Mouse (Mus musculus): ENCODE results near the gene Cdkl4. TPM values are rescaled to one million over a fixed set of nuclear protein-coding genes. Genes with fewer than 3 reads are reported as not detected.
A peak's percentile ranks its signal among the peaks of the same experiment; 100 is the strongest.

Cdkl4 gene
- total RNA-seq, 2 experiments from 2014 or later: not detected

GRCm38 (mm10) chr17:80492811-80493210 lies 84.8 kb downstream of the Cdkl4 start:
- 0 out of 2 replicates have a peak, but pooled peaks have one; percentile 37 for ATAC-seq (replicated peaks; ENCODE audit: low FRiP score, low TSS enrichment, poor library complexity, severe bottlenecking)

- ATAC-seq (replicated peaks; ENCODE audit: low FRiP score, low TSS enrichment, poor library complexity, severe bottlenecking): no peak
Measured at GRCm38 (mm10) chr17:80492274-80492673, 85.3 kb downstream of the Cdkl4 start.

- no peak for ATAC-seq (replicated peaks; ENCODE audit: low FRiP score, low TSS enrichment, poor library complexity, severe bottlenecking)
Measured at GRCm38 (mm10) chr17:80490166-80490565, 87.4 kb downstream of the Cdkl4 start.

DNA sequence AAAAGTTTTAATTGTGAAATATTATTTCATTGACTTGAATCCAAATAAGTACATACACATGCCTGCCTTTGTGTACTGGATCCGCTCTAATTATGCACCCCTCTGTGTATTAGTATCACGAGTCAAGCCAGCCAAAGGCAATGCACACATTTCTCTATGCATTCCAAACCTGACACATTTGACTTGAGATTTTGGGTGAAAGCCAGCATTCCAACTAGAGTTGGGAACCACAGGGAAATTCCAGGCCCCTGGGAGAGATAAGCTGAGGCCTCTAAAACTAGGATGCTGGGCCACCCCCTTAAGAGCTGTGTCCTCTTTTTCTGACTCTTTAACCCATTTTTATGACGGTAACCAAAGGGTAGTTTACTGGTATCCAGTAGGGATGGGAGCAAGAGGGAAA lies 88.7 kb downstream of the Cdkl4 start:
- ATAC-seq (replicated peaks; ENCODE audit: low FRiP score, low TSS enrichment, poor library complexity, severe bottlenecking): no peak

- no peak for ATAC-seq (replicated peaks; ENCODE audit: low FRiP score, low TSS enrichment, poor library complexity, severe bottlenecking)
Measured at GRCm38 (mm10) chr17:80485160-80485559, 92.5 kb downstream of the Cdkl4 start.

GRCm38 (mm10) chr17:80480855-80481224 lies 96.8 kb downstream of the Cdkl4 start:
- no peak for ATAC-seq (replicated peaks; ENCODE audit: low FRiP score, low TSS enrichment, poor library complexity, severe bottlenecking)

DNA sequence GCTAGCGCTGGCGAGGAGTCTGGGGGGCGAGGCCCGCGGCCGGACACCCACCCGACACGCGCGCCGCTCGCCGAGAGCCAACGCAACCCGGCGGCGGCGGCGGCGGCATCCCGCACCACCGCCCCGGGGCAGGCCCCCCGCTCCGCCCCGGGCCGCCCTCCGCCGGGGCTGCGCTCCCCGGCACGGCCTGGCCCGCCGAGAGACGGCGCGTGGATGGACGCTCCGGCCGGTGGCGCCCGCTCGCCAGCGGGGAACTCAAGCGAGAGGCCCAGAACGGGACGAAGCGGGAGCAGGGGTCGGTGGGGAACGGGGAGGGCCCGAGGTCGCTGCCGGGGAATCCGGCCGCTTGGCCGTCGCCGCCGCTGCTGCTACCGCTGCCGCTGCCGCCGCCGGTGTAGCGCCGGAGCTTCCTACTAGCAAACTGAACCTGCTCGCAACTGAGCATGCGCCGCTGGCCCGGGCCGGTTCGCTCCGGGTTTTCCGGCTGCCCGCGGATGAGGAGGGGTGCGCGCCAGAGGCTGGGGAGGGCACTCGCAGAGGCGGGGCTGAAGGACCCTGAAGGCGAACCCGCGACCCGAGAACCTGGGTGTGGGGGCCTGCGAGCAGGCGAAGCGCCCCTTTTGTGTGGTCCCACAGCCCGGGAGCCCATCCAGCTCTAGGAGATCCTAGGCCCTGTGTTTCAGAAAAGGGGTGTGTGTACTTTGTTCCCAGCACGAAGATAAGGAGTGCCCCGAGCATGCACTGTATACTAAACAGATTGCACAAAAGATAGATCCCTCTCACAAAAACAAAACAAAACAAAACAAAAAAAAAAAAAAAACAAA lies 97.4 kb downstream of the Cdkl4 start, which contains the start of gene Sos1:
TSS of gene Sos1 (minus strand) at position 423 of the 824 bp plus-strand sequence.
- ATAC-seq (replicated peaks; ENCODE audit: low FRiP score, low TSS enrichment, poor library complexity, severe bottlenecking): peak; percentile 46

- ATAC-seq (replicated peaks; ENCODE audit: low FRiP score, low TSS enrichment, poor library complexity, severe bottlenecking): peak; percentile 24
Measured at GRCm38 (mm10) chr17:80479295-80480030, 98.2 kb downstream of the Cdkl4 start.

- no peak for ATAC-seq (replicated peaks; ENCODE audit: low FRiP score, low TSS enrichment, poor library complexity, severe bottlenecking)
Measured at GRCm38 (mm10) chr17:80477679-80478078, 99.9 kb downstream of the Cdkl4 start.

- ATAC-seq (replicated peaks; ENCODE audit: low FRiP score, low TSS enrichment, poor library complexity, severe bottlenecking): peak; percentile 86
Measured at GRCm38 (mm10) chr17:80476496-80476895, 101.1 kb downstream of the Cdkl4 start.

Other genes with a start within 250 kb of the Cdkl4 start
- not detected in 2 replicates for gene Gm10190, start 204.3 kb downstream of the Cdkl4 start, total RNA-seq (2014; fragmentation: Nextera tagmentation)
- not detected in 2 replicates for gene Gm10190, start 204.3 kb downstream of the Cdkl4 start, total RNA-seq (2017)
- gene Sos1, start 97.4 kb downstream of the Cdkl4 start, total RNA-seq (2014; fragmentation: Nextera tagmentation): 25.0 and 31.3 TPM in 2 replicates
- gene Sos1, start 97.4 kb downstream of the Cdkl4 start, total RNA-seq (2017): 16.2 and 17.4 TPM in 2 replicates
- 2.2 and 3.3 TPM in 2 replicates for gene Map4k3, start 150.7 kb upstream of the Cdkl4 start, total RNA-seq (2014; fragmentation: Nextera tagmentation)
- 1.6 and 3.7 TPM in 2 replicates for gene Map4k3, start 150.7 kb upstream of the Cdkl4 start, total RNA-seq (2017)

Measured in megakaryocyte-erythroid progenitor cell, adult 5-6 weeks (primary cell).